In the genomic region with DNA sequence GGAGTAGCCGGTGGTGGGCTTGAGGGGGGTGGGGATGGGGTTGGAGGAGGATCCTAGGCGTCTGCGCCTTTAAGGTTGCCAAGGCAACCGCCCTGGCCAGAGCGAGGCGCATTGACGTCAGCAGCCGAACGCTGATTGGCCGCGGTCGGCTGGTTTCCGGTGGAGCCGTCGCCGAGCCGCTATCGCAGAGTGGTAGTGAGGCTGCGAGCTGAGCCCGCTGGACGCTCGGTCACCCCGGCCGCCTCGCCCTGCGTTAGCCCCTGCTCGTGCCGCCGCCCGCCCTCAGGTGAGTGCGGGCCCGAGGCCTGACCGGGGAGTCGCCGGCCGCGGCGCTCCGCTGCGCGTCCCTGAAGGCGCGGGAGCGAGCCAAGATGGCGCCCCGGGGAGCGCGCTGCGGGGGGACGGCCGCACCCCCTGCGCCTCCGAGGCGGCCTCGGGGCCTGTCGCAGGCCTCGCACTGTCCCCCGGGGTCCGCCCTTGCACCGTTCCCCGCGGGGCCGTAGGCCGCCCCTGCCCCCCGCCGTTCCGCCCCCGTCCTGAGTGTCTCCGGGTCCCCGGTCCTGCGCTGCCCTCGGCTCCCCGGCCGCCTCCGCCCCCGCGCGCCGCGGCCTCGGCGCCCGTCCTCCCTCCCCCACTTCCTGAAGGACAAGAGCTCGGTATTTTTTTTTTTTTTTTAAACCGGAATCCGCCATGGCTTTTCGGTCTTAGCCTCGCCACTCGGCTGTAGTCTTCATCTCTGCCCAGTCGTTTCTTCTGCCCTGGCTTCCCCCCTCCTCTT, we compare ENCODE assay signal across 7 mouse cellular contexts. TPM values are rescaled to one million over a fixed set of nuclear protein-coding genes. Genes with fewer than 3 reads are reported as not detected.
DNase-seq lines count a peak whose midpoint lies in the region; ATAC-seq and TF ChIP-seq lines count a peak whose summit lies in the region.

No protein-coding gene starts in this region.

- peak overlapping the region; percentile 96 for H3K9ac ChIP-seq in intestine, postnatal 0 days (ENCODE audit: low read depth, low read length)
- H3K9ac ChIP-seq in midbrain, embryonic 12.5 days (replicated peaks): peak overlapping the region; percentile 98

- H3K27me3 ChIP-seq in intestine, postnatal 0 days (replicated peaks; ENCODE audit: control insufficient read depth, insufficient read depth, low read length): no peaks in the 10 kb centered on the region
- no peaks in the 10 kb centered on the region for H3K27me3 ChIP-seq in midbrain, embryonic 12.5 days
- H3K27me3 ChIP-seq in small intestine, adult 2 months (ENCODE audit: control insufficient read depth, insufficient read depth, low read length): no peaks in the 10 kb centered on the region

- under 1% methylated on average over 74 of the region's 90 CpGs for WGBS in intestine, postnatal 0 days
- WGBS in midbrain, embryonic 12.5 days: under 1% methylated on average over 81 of the region's 90 CpGs
- WGBS in small intestine, adult 2 months: under 1% methylated on average over 90 of the region's 90 CpGs

- peak; percentile 68; the same call in 1 of the 2 replicates for TF ChIP-seq POLR2A in small intestine, adult 2 months (IDR thresholded peaks at IDR 0.05; ENCODE audit: low read depth, low read length)

- peak overlapping the region; percentile 98 for H3K27ac ChIP-seq in intestine, postnatal 0 days (ENCODE audit: low read depth, low read length)
- H3K27ac ChIP-seq in midbrain, embryonic 12.5 days (replicated peaks): peak overlapping the region; percentile 98
- peak overlapping the region; percentile 79 for H3K27ac ChIP-seq in small intestine, adult 2 months (ENCODE audit: insufficient read depth, low read depth, low read length)

- TF ChIP-seq CTCF in intestine, postnatal 0 days (IDR thresholded peaks at IDR 0.05; ENCODE audit: low read depth): no peak
- no peak for TF ChIP-seq CTCF in small intestine, adult 2 months (IDR thresholded peaks at IDR 0.05; ENCODE audit: extremely low read depth, insufficient read length, insufficient replicate concordance, low read depth, low read length)

- 0 out of 2 replicates have a peak, but pooled peaks cover 5% of the 10 kb centered on the region for H3K4me1 ChIP-seq in intestine, postnatal 0 days (replicated peaks; ENCODE audit: control insufficient read depth, insufficient read depth, low read length)
- H3K4me1 ChIP-seq in midbrain, embryonic 12.5 days: peaks cover 38% of the 10 kb centered on the region
- peaks cover 8% of the 10 kb centered on the region; the same call in 1 of the 2 replicates for H3K4me1 ChIP-seq in small intestine, adult 2 months (ENCODE audit: control insufficient read depth, insufficient read depth, insufficient read length, low read length)

- peaks cover 12% of the 10 kb centered on the region; the same call in 1 of the 2 replicates for H3K36me3 ChIP-seq in intestine, postnatal 0 days (ENCODE audit: control insufficient read depth, insufficient read depth)
- peaks cover 20% of the 10 kb centered on the region for H3K36me3 ChIP-seq in midbrain, embryonic 12.5 days
- H3K36me3 ChIP-seq in small intestine, adult 2 months (ENCODE audit: control insufficient read depth, insufficient read depth, low read length): peaks cover 13% of the 10 kb centered on the region; the same call in 1 of the 2 replicates

- H3K4me3 ChIP-seq in intestine, postnatal 0 days (ENCODE audit: low read depth, low read length): peak overlapping the region; percentile 95
- peak overlapping the region; percentile 79 for H3K4me3 ChIP-seq in midbrain, embryonic 12.5 days
- H3K4me3 ChIP-seq in small intestine, adult 2 months (ENCODE audit: low read depth, low read length): peak overlapping the region; percentile 73

- DNase-seq in adrenal gland, adult 2 months: peak; percentile 95
- peak; percentile 92 for DNase-seq in embryo, embryonic 11.5 days (ENCODE audit: low read depth, low spot score)
- peak; percentile 84 to 93 for DNase-seq in gastrocnemius, postnatal 4 days (ENCODE audit: low spot score in 2 of 2)
- peak; percentile 96 for DNase-seq in left cerebral cortex, postnatal 4 days

- no peaks in the 10 kb centered on the region for H3K9me3 ChIP-seq in intestine, postnatal 0 days (ENCODE audit: control insufficient read depth)
- H3K9me3 ChIP-seq in midbrain, embryonic 12.5 days: no peaks in the 10 kb centered on the region

- peak overlapping the region; percentile 95 for H3K4me2 ChIP-seq in intestine, postnatal 0 days (replicated peaks; ENCODE audit: low read depth)
- peak overlapping the region; percentile 89 for H3K4me2 ChIP-seq in midbrain, embryonic 12.5 days (replicated peaks)

- intact Hi-C loops in left cerebral cortex, postnatal 4 days (cut with DNase I): no loop called here

- ATAC-seq in intestine, postnatal 0 days: peak; percentile 93
- ATAC-seq in midbrain, embryonic 12.5 days (ENCODE audit: low FRiP score, low read depth): peak; percentile 98

RNA-seq across cellular contexts. Expression of gene Prkar1a, which starts 1.8 kb away (rescaled TPM):
- 100 to 1,000 TPM; 372 to 393 TPM for total RNA-seq in adrenal gland, adult 2 months (2021)
- polyA plus RNA-seq in adrenal gland, adult 2 months (2012; rRNA removed): 164 and 197 TPM in 2 replicates
- total RNA-seq in gastrocnemius, postnatal 4 days (2021): 100 to 1,000 TPM; 380 to 385 TPM
- polyA plus RNA-seq in intestine, postnatal 0 days (2015; fragmentation: Nextera tagmentation; extraction: Ambion mirVana): 180 and 188 TPM in 2 replicates
- 100 to 1,000 TPM; 334 to 356 TPM for total RNA-seq in left cerebral cortex, postnatal 4 days (2021)
- polyA plus RNA-seq in midbrain, embryonic 12.5 days (2016; fragmentation: Nextera tagmentation; extraction: Ambion mirVana): 429 and 445 TPM in 2 replicates
- 22.8 and 40.8 TPM in 2 replicates for polyA plus RNA-seq in small intestine, adult 2 months (2012; rRNA removed)

RNA-seq across cellular contexts. Expression of gene Wipi1, which starts 39.2 kb away (rescaled TPM):
- total RNA-seq in adrenal gland, adult 2 months (2021): 10 to 100 TPM; 35.4 to 38.6 TPM
- 14.8 and 22.1 TPM in 2 replicates for polyA plus RNA-seq in adrenal gland, adult 2 months (2012; rRNA removed)
- total RNA-seq in gastrocnemius, postnatal 4 days (2021): 10 to 100 TPM; 71.1 to 86.4 TPM
- 28.2 and 30.4 TPM in 2 replicates for polyA plus RNA-seq in intestine, postnatal 0 days (2015; fragmentation: Nextera tagmentation; extraction: Ambion mirVana)
- 10 to 100 TPM; 14.1 TPM for total RNA-seq in left cerebral cortex, postnatal 4 days (2021)
- polyA plus RNA-seq in midbrain, embryonic 12.5 days (2016; fragmentation: Nextera tagmentation; extraction: Ambion mirVana): 17.8 and 20.1 TPM in 2 replicates
- 5.4 and 6.7 TPM in 2 replicates for polyA plus RNA-seq in small intestine, adult 2 months (2012; rRNA removed)

Comparison
In these comparisons a context has a peak if more than half of its experiments do, and no peak if none do; other contexts are left out.
1. Peak in every context shown above with its lines: DNase-seq, ATAC-seq, H3K4me3 ChIP-seq and H3K27ac ChIP-seq.